In the genomic region with DNA sequence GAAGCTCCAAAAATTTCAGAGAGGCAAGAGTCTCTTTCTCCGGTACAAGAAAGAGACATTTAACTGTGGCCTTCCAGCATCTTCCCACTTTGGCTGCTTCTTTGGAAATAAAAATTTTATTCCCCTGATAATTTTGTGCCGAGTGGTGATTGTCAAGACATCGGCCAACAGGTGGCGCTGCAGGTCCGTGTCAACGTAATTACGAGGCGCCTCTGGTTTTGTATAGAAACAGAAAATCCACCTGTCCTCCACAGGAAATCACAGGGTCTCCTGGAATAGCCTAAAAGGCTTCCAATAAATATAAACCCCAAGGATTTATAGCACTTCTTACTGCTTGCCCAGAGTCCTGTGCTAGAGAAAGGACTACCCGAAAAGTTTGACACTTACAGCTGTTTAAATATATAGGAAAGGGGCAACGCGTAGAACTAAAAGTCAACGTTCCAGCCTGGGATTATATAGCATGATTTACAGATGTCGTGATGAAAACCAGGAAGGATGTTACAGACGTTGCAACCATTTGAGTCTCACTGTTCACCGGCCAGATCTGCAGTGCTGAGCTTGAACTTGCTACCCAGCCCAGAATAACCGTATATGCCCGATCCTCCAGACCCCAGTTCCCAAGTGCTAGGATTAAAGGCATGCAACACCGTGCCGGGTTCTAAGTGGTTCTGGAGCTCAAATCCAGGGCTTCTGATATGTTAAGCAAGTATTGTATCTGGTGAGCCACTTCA, we compare ENCODE assay signal across 8 mouse cellular contexts.
A peak's percentile ranks its signal among the peaks of the same experiment; 100 is the strongest.
DNase-seq lines count a peak whose midpoint lies in the region; ATAC-seq and TF ChIP-seq lines count a peak whose summit lies in the region.

No protein-coding gene starts in this region.

- no peaks in the 10 kb centered on the region for H3K9me3 ChIP-seq in intestine, postnatal 0 days (ENCODE audit: control insufficient read depth)
- H3K9me3 ChIP-seq in intestine, embryonic 16.5 days (ENCODE audit: control insufficient read depth, low read length), result no peaks in the 10 kb centered on the region
- H3K9me3 ChIP-seq in limb, embryonic 12.5 days, result 0 out of 2 replicates have a peak, but pooled peaks cover 8% of the 10 kb centered on the region

- H3K36me3 ChIP-seq in intestine, postnatal 0 days (ENCODE audit: control insufficient read depth, insufficient read depth), result no peaks in the 10 kb centered on the region
- H3K36me3 ChIP-seq in intestine, embryonic 16.5 days (ENCODE audit: control insufficient read depth, insufficient read depth, low read length), result no peaks in the 10 kb centered on the region
- no peaks in the 10 kb centered on the region for H3K36me3 ChIP-seq in limb, embryonic 12.5 days

- H3K9ac ChIP-seq in intestine, postnatal 0 days (ENCODE audit: low read depth, low read length), result no peak overlapping the region
- no peak overlapping the region for H3K9ac ChIP-seq in intestine, embryonic 16.5 days (ENCODE audit: low read depth, low read length)
- H3K9ac ChIP-seq in limb, embryonic 12.5 days (replicated peaks), result no peak overlapping the region

- DNase-seq in adrenal gland, postnatal 4 days (ENCODE audit: low spot score in 2 of 2), result peak; percentile 44 to 57
- peak; percentile 72 for DNase-seq in induced T-regulatory cell, adult 2 months (ENCODE audit: low read depth)
- peak; percentile 28 for DNase-seq in retina, adult 2 months (ENCODE audit: low read depth, low spot score)
- DNase-seq in thymus, postnatal 14 days, result peak; percentile 74

- no peak for TF ChIP-seq POLR2A in embryonic fibroblast, embryonic 13.5 days (IDR thresholded peaks at IDR 0.05; ENCODE audit: low read depth, low read length)

- TF ChIP-seq CTCF in intestine, postnatal 0 days (IDR thresholded peaks at IDR 0.05; ENCODE audit: low read depth), result peak; percentile 84
- peak; percentile 77; the same call in 1 of the 2 replicates for TF ChIP-seq CTCF in embryonic fibroblast, embryonic 13.5 days (IDR thresholded peaks at IDR 0.05; ENCODE audit: borderline replicate concordance, insufficient read depth, low read length)

- H3K27ac ChIP-seq in intestine, postnatal 0 days (ENCODE audit: low read depth, low read length), result no peak overlapping the region
- no peak overlapping the region for H3K27ac ChIP-seq in intestine, embryonic 16.5 days (ENCODE audit: low read length)
- H3K27ac ChIP-seq in embryonic fibroblast, embryonic 13.5 days (ENCODE audit: insufficient read depth, low read length), result no peak overlapping the region
- 0 out of 2 replicates have a peak overlapping the region, but pooled peaks have one; percentile 20 for H3K27ac ChIP-seq in limb, embryonic 12.5 days

- H3K4me1 ChIP-seq in intestine, postnatal 0 days (replicated peaks; ENCODE audit: control insufficient read depth, insufficient read depth, low read length), result no peaks in the 10 kb centered on the region
- 0 out of 2 replicates have a peak, but pooled peaks cover 5% of the 10 kb centered on the region for H3K4me1 ChIP-seq in intestine, embryonic 16.5 days (ENCODE audit: control insufficient read depth, insufficient read depth, low read length)
- peaks cover 4% of the 10 kb centered on the region; the same call in 1 of the 2 replicates for H3K4me1 ChIP-seq in embryonic fibroblast, embryonic 13.5 days (ENCODE audit: control insufficient read depth, insufficient read depth, low read length)
- peaks cover 26% of the 10 kb centered on the region for H3K4me1 ChIP-seq in limb, embryonic 12.5 days (replicated peaks)

- H3K4me2 ChIP-seq in intestine, postnatal 0 days (replicated peaks; ENCODE audit: low read depth), result no peak overlapping the region
- no peak overlapping the region for H3K4me2 ChIP-seq in intestine, embryonic 16.5 days (ENCODE audit: low read depth, low read length)
- no peak overlapping the region for H3K4me2 ChIP-seq in limb, embryonic 12.5 days

- ATAC-seq in intestine, postnatal 0 days, result no peak
- ATAC-seq in intestine, embryonic 16.5 days, result no peak
- no peak for ATAC-seq in limb, embryonic 12.5 days (ENCODE audit: insufficient number of reproducible peaks, insufficient read depth, low FRiP score, low TSS enrichment, low read depth)

- WGBS in intestine, postnatal 0 days, result 43% methylated on average over 19 of the region's 19 CpGs
- WGBS in intestine, embryonic 16.5 days, result 36% methylated on average over 19 of the region's 19 CpGs
- 27% methylated on average over 19 of the region's 19 CpGs for WGBS in limb, embryonic 12.5 days

- no peaks in the 10 kb centered on the region for H3K27me3 ChIP-seq in intestine, postnatal 0 days (replicated peaks; ENCODE audit: control insufficient read depth, insufficient read depth, low read length)
- no peaks in the 10 kb centered on the region for H3K27me3 ChIP-seq in intestine, embryonic 16.5 days (replicated peaks; ENCODE audit: control insufficient read depth, insufficient read depth, low read length)
- H3K27me3 ChIP-seq in limb, embryonic 12.5 days, result no peaks in the 10 kb centered on the region

- H3K4me3 ChIP-seq in intestine, postnatal 0 days (ENCODE audit: low read depth, low read length), result no peak overlapping the region
- H3K4me3 ChIP-seq in intestine, embryonic 16.5 days (ENCODE audit: low read length), result no peak overlapping the region
- no peak overlapping the region for H3K4me3 ChIP-seq in embryonic fibroblast, embryonic 13.5 days (ENCODE audit: insufficient read depth, low read length)
- H3K4me3 ChIP-seq in limb, embryonic 12.5 days (replicated peaks), result no peak overlapping the region
